7 mouse cellular contexts compared by ENCODE assay signal in the genomic region with DNA sequence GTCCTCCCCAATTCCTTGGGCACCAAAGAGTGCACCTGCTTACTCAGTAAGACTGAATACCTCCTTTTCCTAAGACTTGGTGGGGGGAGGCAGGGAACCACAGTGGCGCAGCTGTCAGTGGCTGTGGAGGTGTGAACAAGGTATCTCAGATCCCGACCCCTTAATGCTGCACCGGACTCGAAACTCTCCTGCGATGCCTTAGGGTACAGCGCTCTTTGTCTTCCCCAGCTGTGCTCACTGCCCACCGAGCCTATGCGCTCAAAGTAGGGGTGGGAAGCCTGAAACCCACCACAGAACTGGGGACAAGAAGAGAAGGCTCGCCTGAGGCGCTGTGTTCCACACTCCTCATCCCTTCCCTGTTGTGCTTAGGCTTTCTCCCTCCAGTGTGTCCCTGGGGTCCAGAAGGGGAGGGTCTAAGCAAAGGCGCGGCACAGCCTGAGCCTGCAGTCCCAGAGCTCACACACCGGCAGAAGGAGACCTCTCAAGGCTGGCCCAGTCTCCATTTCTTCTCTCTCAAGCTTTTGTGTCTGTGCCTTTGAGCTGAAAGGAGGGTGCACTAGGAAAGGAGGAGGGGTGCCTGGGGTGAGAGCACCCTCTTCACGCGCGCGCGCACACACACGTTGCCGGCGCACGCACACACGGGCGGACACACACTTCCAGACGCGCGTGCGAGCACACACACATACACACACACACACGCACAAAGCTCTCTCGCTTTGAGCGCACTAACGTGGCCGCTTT. TPM values are rescaled to one million over a fixed set of nuclear protein-coding genes. Genes with fewer than 3 reads are reported as not detected.
DNase-seq lines count a peak whose midpoint lies in the region; ATAC-seq and TF ChIP-seq lines count a peak whose summit lies in the region.

TSS of gene Rab33a (plus strand) at position 478 of the 741 bp plus-strand sequence.

- H3K36me3 ChIP-seq in heart, postnatal 0 days (replicated peaks; ENCODE audit: control insufficient read depth, insufficient read depth, low read length): no peaks in the 10 kb centered on the region
- no peaks in the 10 kb centered on the region for H3K36me3 ChIP-seq in midbrain, postnatal 0 days (ENCODE audit: insufficient read depth, low read length)

- no peak for TF ChIP-seq CTCF in heart, postnatal 0 days (IDR thresholded peaks at IDR 0.05; ENCODE audit: low read depth)
- TF ChIP-seq CTCF in midbrain, postnatal 0 days (IDR thresholded peaks at IDR 0.05): no peak

- H3K27me3 ChIP-seq in heart, postnatal 0 days (ENCODE audit: control insufficient read depth, insufficient read depth, low read length): no peaks in the 10 kb centered on the region
- no peaks in the 10 kb centered on the region for H3K27me3 ChIP-seq in midbrain, postnatal 0 days (ENCODE audit: insufficient read depth, low read length)

- no peaks in the 10 kb centered on the region for H3K4me1 ChIP-seq in heart, postnatal 0 days (ENCODE audit: control insufficient read depth, insufficient read depth)
- no peaks in the 10 kb centered on the region for H3K4me1 ChIP-seq in midbrain, postnatal 0 days (ENCODE audit: insufficient read depth, low read length)

- H3K9me3 ChIP-seq in heart, postnatal 0 days (replicated peaks; ENCODE audit: control insufficient read depth, low read length): no peaks in the 10 kb centered on the region
- H3K9me3 ChIP-seq in midbrain, postnatal 0 days (ENCODE audit: low read length): no peaks in the 10 kb centered on the region

- intact Hi-C loops in left cerebral cortex, postnatal 10 days (cut with DNase I): no loop called here

- H3K4me2 ChIP-seq in heart, postnatal 0 days (ENCODE audit: low read depth, low read length): peak within 1 kb of the TSS; percentile 84
- peak within 1 kb of the TSS; percentile 61 for H3K4me2 ChIP-seq in midbrain, postnatal 0 days (ENCODE audit: low read depth, low read length, poor library complexity, severe bottlenecking)

- peak; percentile 48 for ATAC-seq in heart, postnatal 0 days (ENCODE audit: insufficient read depth, low read depth)
- peak; percentile 73 for ATAC-seq in midbrain, postnatal 0 days (ENCODE audit: low FRiP score)

- WGBS in heart, postnatal 0 days: 19% methylated on average over 33 of the region's 33 CpGs
- 22% methylated on average over 33 of the region's 33 CpGs for WGBS in midbrain, postnatal 0 days

- H3K4me3 ChIP-seq in heart, postnatal 0 days (ENCODE audit: low read depth, low read length): peak within 1 kb of the TSS; percentile 53
- peak within 1 kb of the TSS; percentile 47 for H3K4me3 ChIP-seq in midbrain, postnatal 0 days (ENCODE audit: low read depth, low read length)

- H3K9ac ChIP-seq in heart, postnatal 0 days (replicated peaks; ENCODE audit: low read depth, low read length): peak within 1 kb of the TSS; percentile 42
- peak within 1 kb of the TSS; percentile 68 for H3K9ac ChIP-seq in midbrain, postnatal 0 days (replicated peaks; ENCODE audit: low read length, poor library complexity, severe bottlenecking)

- DNase-seq in ovary, postnatal 36 days (ENCODE audit: low spot score): peak; percentile 19
- no peak for DNase-seq in ovary, postnatal 10 days (ENCODE audit: low spot score)
- peak; percentile 50 to 58 for DNase-seq in cerebellum, postnatal 36 days
- no peak for DNase-seq in heart, postnatal 0 days (ENCODE audit: low spot score)
- DNase-seq in left cerebral cortex, postnatal 10 days (ENCODE audit: extremely low spot score in 1 of 2, low spot score in 2 of 2): peak; percentile 29 to 51
- DNase-seq in midbrain, postnatal 0 days (ENCODE audit: low spot score): peak; percentile 45
- peak; percentile 56 for DNase-seq in thymus, postnatal 0 days (ENCODE audit: low spot score)

- H3K27ac ChIP-seq in heart, postnatal 0 days (ENCODE audit: low read depth): no peak within 1 kb of the TSS
- H3K27ac ChIP-seq in midbrain, postnatal 0 days (ENCODE audit: low read depth, low read length): peak within 1 kb of the TSS; percentile 87

- TF ChIP-seq EP300 in heart, postnatal 0 days (IDR thresholded peaks at IDR 0.05; ENCODE audit: low read depth): no peak

RNA-seq across cellular contexts. Expression of gene Rab33a, which starts in this region (rescaled TPM):
- 2.7 and 5.6 TPM in 2 replicates for total RNA-seq in heart, postnatal 0 days (2014; rRNA removed; ENCODE audit: low replicate concordance)
- polyA plus RNA-seq in heart, postnatal 0 days (2015; fragmentation: Nextera tagmentation; extraction: Ambion mirVana): 4.3 and 4.4 TPM in 2 replicates
- total RNA-seq in left cerebral cortex, postnatal 10 days (2021): 10 to 100 TPM; 26.4 to 28.2 TPM
- total RNA-seq in midbrain, postnatal 0 days (2014; rRNA removed): 54.7 and 56.7 TPM in 2 replicates
- 81.6 and 83.5 TPM in 2 replicates for polyA plus RNA-seq in midbrain, postnatal 0 days (2015; fragmentation: Nextera tagmentation; extraction: Ambion mirVana)
- 7.3 and 8.7 TPM in 2 replicates for polyA plus RNA-seq in thymus, postnatal 0 days (2015; fragmentation: Nextera tagmentation; extraction: Ambion mirVana)

Comparison
In these comparisons a context has a peak if more than half of its experiments do, and no peak if none do; other contexts are left out.
1. DNase-seq: peak in ovary, postnatal 36 days (single experiment), cerebellum, postnatal 36 days (2 of 2), left cerebral cortex, postnatal 10 days (2 of 2), midbrain, postnatal 0 days (single experiment) and thymus, postnatal 0 days (single experiment); none in ovary, postnatal 10 days (single experiment) and heart, postnatal 0 days (single experiment).